Mouse (Mus musculus): ENCODE data around the gene Cox4i2.

Gene Cox4i2

DNA sequence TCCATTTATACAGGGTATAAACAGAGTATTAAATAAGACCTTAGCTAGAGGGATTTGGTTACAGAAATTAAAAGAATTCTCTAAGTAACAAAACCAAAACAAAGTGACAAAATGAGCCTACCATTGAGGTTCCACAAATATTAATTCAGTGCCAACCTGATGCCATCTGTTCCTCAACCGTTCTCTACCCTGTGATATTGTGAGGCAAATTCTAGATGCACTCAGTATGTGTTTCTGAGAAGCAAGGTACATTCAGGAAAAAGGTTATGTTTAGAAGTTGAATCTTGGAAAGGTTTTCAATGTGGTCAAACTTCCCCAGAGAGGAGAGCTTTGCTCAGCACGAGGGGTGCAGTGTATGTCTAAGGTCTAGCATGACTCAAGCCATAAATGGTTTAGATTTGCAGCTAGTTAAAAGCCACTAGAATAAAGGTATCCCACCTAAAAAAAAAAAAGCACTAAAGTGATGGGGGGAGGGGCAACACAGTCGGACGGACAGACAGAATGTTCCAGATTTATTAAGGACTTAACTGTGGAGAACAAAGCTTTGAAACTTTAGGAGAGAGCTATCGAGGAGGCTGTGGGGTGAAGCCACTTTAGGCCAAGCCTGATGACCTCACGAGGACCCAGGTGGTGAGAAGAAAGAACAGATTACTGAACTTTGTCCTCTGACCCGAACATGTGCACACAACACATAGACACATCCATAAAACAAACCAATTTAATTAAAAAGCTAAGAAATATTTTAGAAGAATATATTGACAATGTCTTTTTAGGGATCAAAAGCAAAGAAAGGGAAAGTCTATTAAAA, 46.2 kb downstream of the Cox4i2 start:
- DNase-seq (ENCODE audit: low read depth, low spot score), result no peak

DNA sequence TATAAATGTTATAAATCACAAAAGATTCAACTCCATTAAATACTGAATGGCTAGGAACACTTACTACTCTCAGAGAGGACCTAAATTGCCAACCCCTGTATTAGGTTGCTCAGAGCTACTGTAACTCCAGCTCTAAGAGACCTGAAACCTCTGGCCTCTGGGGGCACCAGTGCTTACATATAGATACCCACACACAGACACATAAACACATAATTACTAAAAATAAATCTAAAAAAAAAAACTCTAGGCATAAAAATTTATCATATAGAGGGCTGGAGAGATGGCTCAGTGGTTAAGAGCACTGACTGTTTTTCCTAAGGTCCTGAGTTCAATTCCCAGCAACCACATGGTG, 46.8 kb downstream of the Cox4i2 start:
- DNase-seq (ENCODE audit: low read depth, low spot score), result no peak

DNA sequence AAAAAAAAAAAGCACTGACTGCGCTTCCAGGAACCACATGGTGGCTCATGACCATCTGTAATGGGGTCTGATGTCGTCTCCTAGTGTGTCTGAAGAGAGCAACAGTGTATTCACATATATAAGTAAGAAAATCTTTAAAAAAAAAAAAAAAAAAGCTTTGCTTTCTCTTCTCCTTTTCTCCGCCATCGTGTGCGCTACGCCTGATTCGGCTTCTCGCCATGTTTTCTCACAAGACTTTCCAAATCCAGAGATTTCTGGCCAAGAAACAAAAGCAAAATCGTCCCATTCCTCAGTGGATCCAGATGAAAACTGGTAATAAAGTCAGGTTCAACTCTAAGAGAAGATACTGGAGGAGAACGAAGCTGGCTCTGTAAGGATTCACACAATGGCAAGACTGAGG, 48.3 kb downstream of the Cox4i2 start:
- no peak for DNase-seq (ENCODE audit: low read depth, low spot score)

DNA sequence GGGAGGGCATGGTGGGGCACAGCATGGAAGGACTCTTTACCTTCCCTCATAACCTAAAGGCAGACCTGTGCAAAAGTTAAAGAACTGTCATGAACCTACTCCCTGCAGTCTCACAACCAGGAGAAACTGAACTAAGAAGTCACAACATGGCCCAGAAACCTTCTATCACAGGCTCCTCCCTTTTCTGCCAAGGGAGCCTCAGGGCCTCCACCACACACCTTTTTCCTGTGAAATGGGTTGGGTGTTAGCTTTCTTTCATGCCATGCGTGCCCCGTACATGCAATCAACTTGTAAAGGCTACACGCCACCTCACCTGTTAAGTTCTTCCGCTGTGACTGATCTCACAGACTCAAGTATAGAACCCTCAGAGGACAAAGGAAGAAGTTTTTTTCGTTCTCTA, 49.1 kb downstream of the Cox4i2 start:
- DNase-seq (ENCODE audit: low read depth, low spot score), result no peak

DNA sequence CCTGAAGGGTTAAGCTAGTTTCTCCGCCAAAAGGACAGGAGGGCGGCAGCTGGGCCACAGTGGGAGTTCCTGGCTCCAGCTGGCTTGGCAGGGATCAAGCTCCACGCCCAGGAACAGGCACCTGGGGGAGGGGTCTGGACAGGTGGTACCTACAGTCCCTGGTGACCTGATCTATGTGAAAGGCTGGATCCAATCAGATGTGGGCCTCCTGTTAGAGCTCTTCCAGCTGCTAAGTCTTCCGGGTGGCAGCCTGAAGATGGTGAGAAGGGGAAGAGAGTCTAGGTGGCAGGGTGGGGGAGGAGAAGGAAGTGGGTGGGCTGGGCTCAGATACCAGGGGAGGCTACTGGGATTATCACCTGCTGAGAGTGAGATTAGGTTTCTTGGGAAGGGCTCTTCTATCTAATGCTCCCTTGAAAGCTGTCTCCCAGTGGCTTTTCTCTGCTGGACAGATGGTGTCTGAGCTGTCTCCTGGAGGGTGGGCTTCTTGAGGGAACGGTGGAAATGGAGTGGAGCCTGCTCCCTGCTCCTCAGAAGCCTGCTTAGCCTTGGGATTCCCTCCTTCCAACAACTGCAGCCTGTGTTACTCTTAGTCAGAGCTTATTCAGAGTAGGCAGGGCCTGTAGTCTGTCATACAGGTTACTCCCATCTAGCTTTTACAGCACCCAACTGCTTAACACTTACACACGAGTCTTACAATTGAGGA, 50.6 kb downstream of the Cox4i2 start:
- DNase-seq (ENCODE audit: low read depth, low spot score), result no peak

DNA sequence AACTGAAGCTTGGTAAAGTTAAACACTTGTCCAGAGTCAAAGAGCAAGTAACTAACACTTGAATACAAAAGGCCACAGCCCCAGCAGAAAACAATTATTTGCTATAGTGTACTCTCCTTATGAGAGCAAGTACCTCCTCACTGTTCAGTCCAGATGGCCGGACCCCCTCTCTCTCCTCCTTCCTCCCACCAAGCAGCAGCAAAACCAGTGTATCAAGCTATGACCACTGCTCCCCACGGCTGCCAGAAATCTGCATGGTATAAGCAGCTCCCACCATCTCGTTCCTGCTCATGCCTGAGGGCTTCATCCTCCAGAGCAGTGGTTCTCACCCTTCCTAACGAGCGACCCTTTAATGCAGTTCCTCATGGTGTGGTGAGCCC, 51.1 kb downstream of the Cox4i2 start:
- no peak for DNase-seq (ENCODE audit: low read depth, low spot score)

DNA sequence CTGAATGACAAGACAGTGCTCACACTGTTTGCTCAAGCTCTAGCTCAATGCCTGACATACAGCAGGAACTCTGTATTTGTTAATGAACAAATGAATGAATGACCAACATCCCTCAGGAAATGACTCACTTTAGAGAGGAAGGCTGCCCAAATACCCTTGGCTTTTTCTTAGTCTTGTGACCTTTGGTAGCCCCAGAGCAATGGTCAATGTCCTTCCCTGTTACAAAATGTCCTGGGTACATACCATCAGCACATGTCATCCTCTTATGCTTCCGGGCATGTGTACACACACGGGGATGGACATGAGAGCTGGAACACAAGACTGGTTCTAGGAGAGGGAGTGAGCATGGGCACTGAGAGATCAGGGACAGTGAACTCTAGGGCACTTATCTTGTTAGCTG, 52.1 kb downstream of the Cox4i2 start:
- no peak for DNase-seq (ENCODE audit: low read depth, low spot score)

DNA sequence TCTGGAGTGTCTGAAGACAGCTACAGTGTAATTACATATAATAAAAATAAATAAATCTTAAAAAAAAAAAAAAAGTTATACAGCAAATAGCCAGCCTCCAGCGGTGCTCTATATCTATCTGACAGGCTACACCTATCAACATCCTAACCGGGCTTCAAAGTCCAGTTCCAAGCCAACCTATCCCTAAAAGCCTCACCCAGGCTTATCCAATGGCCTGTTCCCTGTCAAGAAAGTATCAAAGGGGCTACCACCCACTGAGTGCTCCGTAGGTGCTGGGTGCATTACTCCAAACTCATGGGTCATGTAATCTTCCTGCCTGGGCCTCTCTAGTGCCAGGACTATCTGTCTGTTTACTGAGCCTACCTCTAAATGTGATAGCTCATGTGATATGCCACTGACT, 54.2 kb downstream of the Cox4i2 start:
- DNase-seq (ENCODE audit: low read depth, low spot score), result no peak

DNA sequence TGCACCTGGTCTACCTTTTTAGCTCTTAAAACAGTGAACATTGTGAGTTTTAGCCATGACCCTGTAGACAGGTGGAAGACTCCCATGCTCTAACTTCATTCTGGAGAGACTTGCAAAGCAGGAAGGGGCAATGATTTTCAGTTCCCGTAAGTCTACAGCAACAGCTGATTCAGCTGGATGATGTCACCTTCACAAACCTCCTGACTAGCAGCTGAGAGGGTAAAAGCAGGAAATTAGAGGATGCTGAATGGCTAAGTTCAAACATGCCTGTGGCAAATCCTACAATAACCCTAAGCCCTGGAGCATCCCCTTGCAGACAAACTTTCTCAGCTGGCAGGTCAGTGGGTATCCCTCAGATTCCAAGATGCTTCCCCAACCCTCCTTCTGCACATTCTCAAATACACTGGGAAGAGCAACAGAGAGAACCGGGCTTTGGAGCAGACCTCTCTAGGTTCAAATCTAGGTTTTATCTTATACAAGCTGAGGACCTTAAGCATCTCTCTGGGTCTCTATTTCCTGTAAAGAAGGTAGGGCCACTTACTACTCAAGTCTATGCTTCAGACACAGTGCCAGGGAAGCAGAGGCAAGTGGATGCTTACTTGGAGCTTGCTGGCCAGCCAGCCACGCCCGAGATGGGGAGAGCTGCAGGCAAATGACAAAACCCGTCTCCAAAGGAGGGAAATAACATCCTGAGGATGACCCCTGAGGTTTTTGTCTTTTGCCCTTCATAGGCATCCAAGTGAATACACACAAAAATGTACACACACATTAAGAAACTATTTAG, 56.4 kb downstream of the Cox4i2 start:
- no peak for DNase-seq (ENCODE audit: low read depth, low spot score)

DNA sequence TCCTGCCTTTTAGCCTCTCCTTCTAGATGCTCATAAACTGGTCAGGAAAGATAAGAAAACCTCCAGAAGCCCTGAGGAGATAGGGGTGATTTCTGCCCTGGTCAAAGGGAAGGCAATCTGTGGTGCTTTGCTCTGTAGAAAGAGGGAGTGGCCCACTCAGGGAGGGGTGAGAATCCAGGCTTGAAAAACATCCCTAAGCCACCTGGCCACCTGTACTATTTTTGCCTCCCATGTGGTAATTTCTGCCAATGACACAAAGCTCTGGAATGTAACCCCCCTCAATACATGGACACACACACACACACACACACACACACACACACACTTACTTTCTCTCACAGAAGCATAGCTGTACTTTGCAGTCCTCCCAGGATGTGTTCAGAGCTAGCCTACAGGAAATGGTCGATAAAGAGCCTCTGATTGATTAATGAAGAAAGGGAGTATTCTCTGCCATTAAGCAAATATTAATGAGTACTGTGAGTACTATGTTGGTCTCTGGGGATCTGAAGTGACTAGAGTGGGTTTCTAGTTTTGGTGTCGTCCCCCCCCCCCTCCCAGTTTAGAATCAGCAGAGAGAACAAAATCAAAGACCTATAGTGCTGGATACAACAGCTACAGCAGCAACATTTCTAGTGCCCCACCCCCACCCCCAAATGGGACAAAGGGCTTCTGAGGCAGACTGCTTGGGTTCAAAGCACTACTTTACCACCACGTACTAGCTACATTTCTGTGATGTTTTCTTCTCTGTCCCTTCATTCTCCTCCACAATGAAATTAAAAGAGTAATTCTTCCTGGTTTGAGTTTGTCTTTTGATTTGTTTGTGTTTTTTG, 57.6 kb downstream of the Cox4i2 start:
- DNase-seq (ENCODE audit: low read depth, low spot score), result no peak

DNA sequence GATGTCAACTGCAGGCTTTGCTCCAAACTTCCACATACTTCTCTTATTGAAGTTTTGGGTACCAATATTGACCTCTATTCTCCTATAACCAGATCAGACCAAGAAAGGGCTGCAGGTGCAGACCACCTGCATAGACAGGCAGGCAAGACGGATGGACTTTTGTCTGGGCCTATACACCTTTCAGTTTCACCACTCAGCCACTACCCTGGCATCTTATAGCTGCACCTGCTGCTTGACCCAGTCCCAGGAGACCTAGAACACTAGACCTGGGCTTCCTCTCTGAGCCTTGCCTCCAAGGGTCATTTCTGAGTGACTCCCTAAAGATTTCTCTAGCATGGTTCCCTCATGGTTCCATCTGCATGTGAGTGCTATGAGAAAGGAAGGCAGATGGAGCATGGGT, 59.3 kb downstream of the Cox4i2 start:
- DNase-seq (ENCODE audit: low read depth, low spot score), result no peak

DNA sequence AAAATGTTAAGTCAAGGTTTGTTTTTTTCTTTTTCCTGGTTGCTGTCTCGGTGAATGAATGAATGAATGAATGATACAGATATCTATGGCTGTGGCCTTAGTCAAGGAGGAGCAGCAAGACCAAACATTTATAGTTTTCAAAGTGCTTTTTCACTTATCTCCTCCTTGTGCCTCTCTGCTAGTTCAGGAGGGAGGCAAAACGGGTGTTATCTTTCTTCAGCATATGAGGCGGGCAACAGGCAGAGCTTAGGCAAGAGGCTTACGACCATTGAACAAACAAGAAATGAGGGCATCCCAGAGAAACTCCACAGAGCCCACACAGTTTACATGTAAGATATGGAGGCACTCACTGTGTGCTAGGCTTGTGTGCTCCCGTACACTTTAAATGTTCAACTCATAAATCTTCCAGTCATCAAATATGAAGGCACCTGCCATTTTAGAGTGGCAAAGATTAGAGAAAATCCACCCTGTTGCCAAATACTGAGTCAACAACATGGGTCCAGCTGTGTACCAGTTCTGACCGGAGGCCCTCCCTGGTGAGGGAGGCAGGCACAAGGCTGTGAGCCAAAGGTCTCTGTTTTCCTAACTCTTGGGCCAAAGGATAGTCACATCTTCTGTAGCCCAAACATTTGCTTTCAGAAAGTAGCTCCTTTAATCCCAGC, 60.4 kb downstream of the Cox4i2 start:
- DNase-seq (ENCODE audit: low read depth, low spot score), result no peak

Measured in retina, adult 2 months (tissue).